Mouse (Mus musculus): ENCODE data around the gene Olfr96.
"Not testable (repeated sequence)": the region's sequence is repeated elsewhere in the genome, so short reads cannot be mapped to it uniquely, and the experiment has no call there.

The Olfr96 gene

GRCm38 (mm10) chr17:37219846-37220245 is at the start of gene Olfr96:
Olfr96 (plus strand) TSS chr17:37220146.
- no peak for DNase-seq (ENCODE audit: low read depth, low spot score)

DNA sequence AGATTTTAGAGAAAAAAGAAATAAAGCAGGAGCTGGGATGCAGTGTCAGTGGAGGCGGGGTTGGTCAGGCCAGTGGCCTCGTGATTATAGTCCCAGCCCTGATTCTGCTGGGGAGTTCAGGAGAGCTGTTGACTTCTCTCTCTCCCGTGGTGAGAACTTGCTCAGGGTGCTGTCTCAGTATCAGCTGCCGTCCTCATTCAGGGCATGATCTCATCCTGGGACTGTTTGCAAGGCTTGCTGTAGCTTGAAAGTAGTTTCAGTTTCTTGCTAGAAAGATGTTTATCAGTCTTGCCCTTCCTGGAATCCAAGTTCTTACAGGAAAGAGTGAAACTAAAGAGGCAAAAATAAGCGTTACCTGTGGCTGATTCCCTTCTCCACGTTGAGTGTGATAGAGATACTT is 34.5 kb upstream of the Olfr96 start:
- DNase-seq (ENCODE audit: low read depth, low spot score): no peak

DNA sequence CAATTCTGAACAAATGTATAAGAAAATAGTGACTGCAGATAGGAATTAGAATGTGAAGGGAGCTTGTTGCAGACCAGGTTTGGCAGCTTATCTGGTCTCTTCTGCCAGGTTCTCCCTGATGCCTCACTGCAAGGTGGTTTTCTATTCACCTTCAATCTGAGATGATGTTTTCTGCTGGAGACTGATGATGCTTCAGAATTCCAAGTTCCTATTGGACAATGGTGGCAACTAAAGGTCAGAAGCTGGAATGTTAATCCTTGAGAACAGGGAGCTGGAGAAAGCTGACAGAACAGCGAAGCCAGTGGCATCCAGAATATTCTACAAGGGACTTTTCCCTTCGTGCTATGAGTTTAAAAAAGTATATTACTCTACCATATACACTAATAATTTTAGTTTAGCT is 29.2 kb upstream of the Olfr96 start:
- no peak for DNase-seq (ENCODE audit: low read depth, low spot score)

DNA sequence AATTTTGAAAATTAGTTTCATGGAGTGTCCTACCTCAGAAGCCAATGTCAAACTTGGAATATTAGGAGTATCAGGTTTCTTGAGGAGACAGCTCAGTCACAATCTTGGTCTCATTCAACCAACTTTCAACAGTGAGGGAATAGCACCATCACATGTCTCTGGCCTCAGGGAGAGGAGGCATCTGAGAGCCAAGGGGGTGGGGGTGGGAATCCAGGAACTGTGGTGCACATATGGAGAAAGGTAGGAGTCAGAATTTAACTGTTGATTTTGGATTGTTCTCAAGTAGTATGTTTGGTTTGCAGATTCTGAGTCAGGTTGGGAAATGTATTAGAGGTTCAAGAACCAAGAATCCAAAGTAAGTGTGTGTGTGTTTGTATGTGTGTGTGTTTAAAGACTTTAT is 26.9 kb upstream of the Olfr96 start:
- no peak for DNase-seq (ENCODE audit: low read depth, low spot score)

DNA sequence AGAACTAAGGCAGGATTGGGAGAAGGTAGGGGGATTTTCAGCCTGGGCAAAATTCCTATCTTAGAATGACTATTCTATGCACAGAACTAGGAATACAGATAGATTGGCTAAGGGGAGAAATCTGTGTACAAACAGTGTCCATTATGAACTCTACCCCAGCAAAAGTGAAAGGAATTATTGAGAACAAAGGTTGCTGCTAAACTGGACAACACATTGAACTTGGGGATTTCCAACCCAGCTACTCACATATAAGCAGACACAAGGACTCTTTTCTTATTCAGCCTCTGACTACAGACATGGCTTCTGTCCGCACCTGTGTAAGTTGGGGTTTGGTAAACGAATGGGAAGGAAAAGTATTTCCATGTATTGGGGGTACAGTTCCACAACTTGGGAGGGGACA is 26.3 kb upstream of the Olfr96 start, which contains the start of gene Ubd:
Gene Ubd (plus strand): TSS at position 237 of the 400 bp plus-strand sequence.
- DNase-seq (ENCODE audit: low read depth, low spot score): no peak

- no peak for DNase-seq (ENCODE audit: low read depth, low spot score)
Measured at GRCm38 (mm10) chr17:37194782-37195181, 25.2 kb upstream of the Olfr96 start.

DNA sequence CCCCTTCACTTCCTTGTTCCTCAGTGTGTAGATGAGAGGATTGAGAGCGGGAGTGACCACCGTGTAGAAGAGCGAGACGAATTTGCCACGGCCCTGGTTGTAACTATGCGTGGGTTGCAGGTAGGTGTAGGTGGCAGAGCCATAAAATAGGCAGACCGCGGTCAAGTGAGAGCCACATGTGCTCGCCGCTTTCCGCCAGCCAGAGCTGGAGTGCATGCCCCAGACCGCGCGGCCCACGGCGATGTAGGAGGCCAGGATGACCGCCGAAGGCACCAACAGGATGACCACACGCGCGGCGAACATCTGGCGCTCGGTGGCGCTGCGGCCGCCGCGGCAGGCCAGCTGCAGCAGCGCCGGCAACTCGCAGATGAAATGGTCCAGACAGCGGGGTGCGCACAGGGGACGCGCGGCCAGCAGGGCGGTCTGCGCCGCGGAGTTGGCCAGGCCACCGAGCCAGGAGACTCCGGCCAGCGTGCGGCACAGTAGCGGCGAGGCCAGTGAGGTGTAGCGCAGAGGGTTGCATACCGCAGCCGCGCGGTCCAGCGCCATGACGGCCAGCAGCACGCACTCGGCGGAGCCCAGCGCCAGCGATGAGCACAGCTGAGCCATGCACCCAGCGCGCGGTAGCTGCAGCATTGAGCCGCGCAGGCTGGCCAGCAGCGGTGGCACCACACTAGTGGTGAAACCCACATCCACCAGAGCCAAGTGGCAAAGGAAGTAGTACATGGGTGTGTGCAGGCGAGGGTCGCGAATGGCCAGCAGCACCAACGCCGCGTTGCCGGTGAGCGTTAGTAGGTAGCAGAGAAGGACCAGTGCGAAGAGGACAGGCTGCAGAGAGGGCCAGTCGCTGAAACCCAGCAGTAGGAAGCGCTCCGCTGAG is 22.9 kb upstream of the Olfr96 start:
- DNase-seq (ENCODE audit: low read depth, low spot score): no peak

- no peak for DNase-seq (ENCODE audit: low read depth, low spot score)
Measured at GRCm38 (mm10) chr17:37200894-37201293, 19.1 kb upstream of the Olfr96 start, which contains the start of gene Olfr94. Olfr94 (minus strand) TSS chr17:37200994.

DNA sequence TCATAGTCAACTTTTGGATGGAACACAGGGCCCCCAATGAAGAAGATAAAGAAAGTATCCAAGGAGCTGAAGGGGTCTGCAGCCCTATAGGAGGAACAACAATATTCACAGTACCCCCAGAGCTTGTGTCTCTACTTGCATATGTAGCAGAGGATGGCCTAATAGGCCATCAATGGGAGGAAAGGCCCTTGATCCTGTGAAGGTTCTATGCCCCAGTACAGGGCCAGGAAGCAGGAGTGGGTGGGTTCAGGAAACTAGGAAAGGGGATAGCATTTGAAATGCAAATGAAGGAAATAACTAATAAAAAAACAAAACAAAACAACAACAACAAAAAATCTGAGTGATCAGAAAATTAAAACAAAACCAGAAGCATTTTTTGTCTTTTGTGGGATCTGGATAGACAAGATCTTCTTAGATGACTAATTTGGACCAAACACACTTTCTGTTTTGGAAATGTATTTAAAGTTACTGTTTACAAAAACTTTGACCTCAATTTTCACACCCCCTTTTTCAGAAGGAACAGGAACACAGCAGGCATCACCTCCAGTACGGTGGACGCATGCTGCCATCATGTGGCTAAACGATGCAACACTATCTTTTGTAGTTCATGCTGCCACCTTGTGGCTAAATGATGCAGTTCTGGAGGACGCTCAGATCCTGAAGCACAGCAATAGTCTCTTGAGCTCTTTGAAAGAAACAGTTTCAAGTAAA is 16.6 kb upstream of the Olfr96 start:
- peak; percentile 82 for DNase-seq (ENCODE audit: low read depth, low spot score)

DNA sequence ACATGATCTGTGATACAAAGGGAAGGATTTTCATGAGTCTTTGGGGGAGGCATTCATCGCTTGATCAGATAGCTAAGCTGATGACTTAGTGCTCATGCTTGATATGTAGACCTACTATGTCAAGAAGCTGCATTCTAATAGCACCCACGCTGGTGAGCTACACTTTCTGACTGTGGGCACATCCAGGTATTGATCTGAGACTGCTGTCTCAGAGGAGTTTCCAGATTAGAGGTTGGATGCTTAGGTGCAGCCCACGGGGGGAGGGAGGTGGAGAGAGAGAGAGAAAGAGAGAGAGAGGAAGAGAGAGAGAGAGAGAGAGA is 16.1 kb upstream of the Olfr96 start:
- no peak for DNase-seq (ENCODE audit: low read depth, low spot score)

DNA sequence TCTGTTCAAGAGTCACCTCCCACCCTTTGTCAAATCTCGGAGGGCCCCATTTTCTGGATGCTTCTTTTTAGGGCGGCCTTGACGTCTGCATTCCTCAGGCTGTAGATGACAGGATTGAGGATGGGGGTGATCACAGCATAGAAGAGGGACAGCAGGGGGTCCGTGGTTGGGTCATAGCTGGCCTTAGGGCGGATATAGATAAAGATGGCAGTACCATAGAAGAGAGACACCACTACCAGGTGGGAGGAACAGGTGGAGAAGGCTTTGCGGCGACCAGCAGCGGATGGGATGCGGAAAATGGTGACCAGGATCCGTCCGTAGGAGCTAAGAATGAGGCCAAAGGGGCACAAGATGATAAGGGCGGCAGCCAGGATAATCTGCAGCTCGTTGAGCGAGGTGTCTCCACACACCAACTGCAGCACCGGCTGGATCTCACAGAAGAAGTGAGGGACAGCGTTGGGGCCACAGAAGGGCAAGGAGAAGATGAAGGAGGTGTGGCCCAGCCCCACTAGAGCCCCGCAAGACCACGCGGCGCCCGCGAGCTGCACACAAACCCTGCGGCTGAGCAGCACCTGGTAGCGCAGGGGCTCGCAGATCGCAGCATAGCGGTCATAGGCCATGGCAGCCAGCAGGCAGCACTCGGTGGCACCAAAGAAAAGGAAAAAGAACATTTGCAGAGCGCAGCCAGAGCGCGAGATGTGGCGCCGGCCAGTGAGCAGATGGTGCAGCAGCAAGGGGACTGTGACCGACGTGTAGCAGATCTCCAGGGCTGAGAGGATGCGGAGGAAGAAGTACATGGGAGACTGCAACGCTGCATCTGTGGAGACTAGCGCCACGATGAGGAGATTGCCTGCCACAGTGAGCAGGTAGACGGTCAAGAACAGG is 8.8 kb upstream of the Olfr96 start:
- DNase-seq (ENCODE audit: low read depth, low spot score): no peak

DNA sequence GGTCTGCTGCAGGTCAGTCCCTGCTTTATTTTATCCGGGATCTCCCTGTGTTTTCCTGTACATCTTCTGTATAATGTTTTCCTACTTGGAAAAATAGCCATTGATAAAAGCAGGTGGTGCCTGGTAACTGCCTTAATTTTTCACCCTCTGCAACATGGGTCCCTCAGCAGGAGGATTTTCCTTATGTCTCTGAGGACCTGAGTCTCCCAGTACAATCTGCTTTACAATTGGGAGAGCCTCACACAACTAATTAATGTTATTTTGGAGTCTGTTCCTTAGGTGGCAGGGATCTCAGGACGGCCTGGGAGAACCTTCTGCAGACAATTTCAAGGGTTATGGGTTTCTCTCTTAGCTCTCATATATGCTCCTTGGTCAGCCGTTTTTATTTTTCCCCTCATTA is 6.9 kb upstream of the Olfr96 start, which contains the start of gene Olfr95:
Gene Olfr95 (minus strand): TSS at position 101 of the 400 bp plus-strand sequence.
- DNase-seq (ENCODE audit: low read depth, low spot score): no peak

DNA sequence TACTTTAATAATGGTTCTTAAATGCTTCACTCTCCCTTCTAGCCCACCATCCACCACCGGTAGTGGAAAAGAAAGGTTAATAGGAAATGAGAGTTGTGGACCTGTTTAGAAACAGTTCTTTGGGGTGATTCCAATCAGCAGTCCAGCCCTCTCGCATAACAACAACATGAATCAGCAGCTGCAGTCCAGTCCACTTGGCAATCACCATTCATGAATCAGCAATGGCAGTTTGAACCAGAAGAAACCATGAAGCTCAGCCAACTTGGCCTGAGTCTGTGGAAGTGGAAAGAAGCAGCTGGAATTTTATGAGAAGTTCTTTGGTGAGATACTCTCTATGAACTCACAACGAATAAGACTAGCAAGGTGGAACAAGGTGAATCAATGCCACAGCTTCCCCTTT is 1.5 kb upstream of the Olfr96 start:
- no peak for DNase-seq (ENCODE audit: low read depth, low spot score)

- DNase-seq (ENCODE audit: low read depth, low spot score): peak; percentile 23
Measured at GRCm38 (mm10) chr17:37221879-37222278, 1.9 kb downstream of the Olfr96 start.

DNA sequence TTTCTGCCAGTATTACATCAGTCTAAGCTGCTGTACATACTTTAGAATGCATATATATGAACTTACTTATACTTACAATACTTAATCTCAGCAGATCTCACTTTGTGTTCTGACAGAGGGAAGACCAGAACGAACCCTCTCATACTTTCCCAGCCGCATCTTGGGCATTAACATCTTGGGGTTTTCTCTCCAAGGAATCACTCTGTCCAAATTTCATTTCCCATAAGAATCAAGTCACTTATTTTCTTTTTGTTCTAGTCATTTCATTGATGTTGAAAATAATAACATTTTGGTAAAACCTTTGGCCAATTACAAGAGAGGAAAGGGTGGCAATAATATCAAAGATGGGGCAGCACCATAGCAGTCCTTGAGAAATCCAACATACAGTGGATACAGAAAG is 17.3 kb downstream of the Olfr96 start, which contains the start of gene Olfr97:
Gene Olfr97 (minus strand): TSS at position 101 of the 400 bp plus-strand sequence.
- not testable (repeated sequence) for DNase-seq (ENCODE audit: low read depth, low spot score)

- no peak for DNase-seq (ENCODE audit: low read depth, low spot score)
Measured at GRCm38 (mm10) chr17:37242198-37242597, 22.3 kb downstream of the Olfr96 start.

DNA sequence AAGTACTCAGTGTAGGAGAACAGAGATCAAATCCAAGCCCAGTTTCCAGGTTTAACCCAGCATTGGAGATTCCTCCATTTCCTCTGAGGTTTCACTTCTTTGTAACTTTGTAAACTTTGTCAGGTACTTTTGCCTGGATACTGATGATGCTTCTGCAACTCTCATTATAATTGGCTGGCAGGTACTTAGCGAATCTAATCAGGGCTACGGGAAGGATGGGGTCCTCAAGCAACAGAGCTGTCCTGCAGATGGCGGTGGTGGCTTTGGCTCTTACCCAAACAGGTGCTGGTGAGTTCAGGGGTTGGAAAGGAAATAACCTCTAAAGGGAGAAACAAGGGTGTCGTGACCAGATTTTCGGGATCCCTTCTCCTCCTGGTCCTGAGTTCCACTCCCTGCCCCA is 26.8 kb downstream of the Olfr96 start:
- peak; percentile 90 for DNase-seq (ENCODE audit: low read depth, low spot score)

- no peak for DNase-seq (ENCODE audit: low read depth, low spot score)
Measured at GRCm38 (mm10) chr17:37249460-37249859, 29.5 kb downstream of the Olfr96 start.

GRCm38 (mm10) chr17:37250544-37250943 is 30.6 kb downstream of the Olfr96 start:
- peak; percentile 59 for DNase-seq (ENCODE audit: low read depth, low spot score)

- DNase-seq (ENCODE audit: low read depth, low spot score): no peak
Measured at GRCm38 (mm10) chr17:37263626-37264025, 43.7 kb downstream of the Olfr96 start, which contains the start of gene Olfr98. Olfr98 (minus strand) TSS chr17:37263749.

DNA sequence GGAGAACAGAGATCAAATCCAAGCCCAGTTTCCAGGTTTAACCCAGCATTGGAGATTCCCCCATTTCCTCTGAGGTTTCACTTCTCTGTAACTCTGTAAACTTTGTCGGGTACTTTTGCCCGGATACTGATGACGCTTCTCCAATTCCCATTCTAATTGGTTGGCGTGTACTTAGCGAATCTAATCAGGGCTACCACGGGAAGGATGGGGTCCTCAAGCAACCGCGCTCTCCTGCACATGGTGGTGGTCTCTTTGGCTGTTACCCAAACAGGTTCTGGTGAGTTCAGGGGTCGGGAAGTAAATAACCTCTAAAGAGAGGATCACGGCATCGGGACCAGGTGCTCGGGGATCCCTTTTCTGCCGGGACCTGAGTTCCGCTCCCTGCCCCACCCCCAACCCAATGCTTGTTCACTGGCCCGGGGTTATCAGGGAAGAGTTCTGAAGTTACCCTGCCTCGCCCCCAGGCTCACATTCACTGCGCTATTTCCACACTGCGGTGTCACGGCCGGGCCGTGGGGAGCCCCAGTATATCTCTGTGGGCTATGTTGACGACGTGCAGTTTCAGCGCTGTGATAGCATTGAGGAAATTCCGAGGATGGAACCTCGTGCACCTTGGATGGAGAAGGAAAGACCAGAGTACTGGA is 50.2 kb downstream of the Olfr96 start, which contains the start of gene H2-M3:
Gene H2-M3 (plus strand): TSS at position 163 of the 644 bp plus-strand sequence.
- peak; percentile 94 for DNase-seq (ENCODE audit: low read depth, low spot score)

Measured in A20 (cell line).